Mouse (Mus musculus) heart, embryonic 12.5 days (tissue): ENCODE measurements around the gene Rasgrp3. TPM values are rescaled to one million over a fixed set of nuclear protein-coding genes. Genes with fewer than 3 reads are reported as not detected.

Experiments
- ATAC-seq: fragments of 200-750 bp; cut with Nextera tagmentation; 2 replicates; pipeline ENCODE4 v1.8.0; 2017; ENCODE audit warnings: moderate TSS enrichment, moderate library complexity; ENCODE audit not compliant: insufficient number of reproducible peaks, low FRiP score
- H3K27ac ChIP-seq: fragments of 300-500 bp; sonication (generic); 2 replicates; pipeline ENCODE4 v1.5.1; 2016; ENCODE audit warnings: mild to moderate bottlenecking, moderate library complexity; ENCODE audit not compliant: poor library complexity, severe bottlenecking
- H3K27me3 ChIP-seq: fragments of 300-500 bp; sonication (generic); replicated peaks from 2 replicates; pipeline ENCODE4 v1.6.1; 2016; ENCODE audit warnings: mild to moderate bottlenecking, moderate library complexity
- H3K36me3 ChIP-seq: fragments of 300-500 bp; sonication (generic); 2 replicates; pipeline ENCODE4 v1.6.1; 2016; ENCODE audit warnings: mild to moderate bottlenecking, moderate library complexity
- H3K4me1 ChIP-seq: fragments of 300-500 bp; sonication (generic); replicated peaks from 2 replicates; pipeline ENCODE4 v1.6.1; 2016; ENCODE audit warnings: mild to moderate bottlenecking
- H3K4me2 ChIP-seq: fragments of 300-500 bp; sonication (generic); 2 replicates; pipeline ENCODE4 v1.6.1; 2016; ENCODE audit warnings: mild to moderate bottlenecking, moderate library complexity
- H3K4me3 ChIP-seq: fragments of 300-500 bp; sonication (generic); 2 replicates; pipeline ENCODE4 v1.5.1; 2016; ENCODE audit warnings: mild to moderate bottlenecking
- H3K9ac ChIP-seq: fragments of 300-500 bp; sonication (generic); 2 replicates; pipeline ENCODE4 v1.6.1; 2016; ENCODE audit warnings: mild to moderate bottlenecking, moderate library complexity
- H3K9me3 ChIP-seq: fragments of 300-500 bp; sonication (generic); replicated peaks from 2 replicates; pipeline ENCODE4 v1.6.1; 2016; ENCODE audit warnings: mild to moderate bottlenecking, moderate library complexity
- WGBS: fragments of 180-500 bp; shearing (Covaris S2); methylation state at CpG from one replicate; pipeline ENCODE4 v1.1.7; 2016; 5-methylcytosine and 5-hydroxymethylcytosine counted together
- polyA plus RNA-seq: library from polyadenylated mRNA; unstranded; fragments of >200 nt; fragmentation: Nextera tagmentation; extraction: Ambion mirVana; gene quantifications from 2 replicates; pipeline ENCODE4 v1.2.1, GENCODE M21; 2016

Gene Rasgrp3
- polyA plus RNA-seq, 1 experiment from 2014 or later = 17.1 TPM

- Histone ChIP-seq H3K36me3 (peaks cover 35% of the 10 kb centered on the region), H3K4me2 (no peak overlapping the region), H3K9ac (no peak overlapping the region), H3K4me1 (peaks cover 11% of the 10 kb centered on the region), H3K9me3 (no peaks in the 10 kb centered on the region), H3K27ac (no peak overlapping the region), H3K4me3 (no peak overlapping the region), H3K27me3 (no peaks in the 10 kb centered on the region)
- WGBS = 87% methylated on average over 6 of the region's 6 CpGs
- no peak for ATAC-seq
These were observed 103.4 kb downstream of the Rasgrp3 start for GRCm38 (mm10) chr17:75539130-75539529.

GRCm38 (mm10) chr17:75539841-75540240 lies 104.1 kb downstream of the Rasgrp3 start:
- no peaks in the 10 kb centered on the region for H3K27me3 ChIP-seq
- peaks cover 41% of the 10 kb centered on the region for H3K36me3 ChIP-seq
- no peak overlapping the region for H3K27ac ChIP-seq
- H3K4me3 ChIP-seq = no peak overlapping the region
- H3K4me1 ChIP-seq = peaks cover 11% of the 10 kb centered on the region
- no peak overlapping the region for H3K9ac ChIP-seq
- no peak overlapping the region for H3K4me2 ChIP-seq
- H3K9me3 ChIP-seq = no peaks in the 10 kb centered on the region
- WGBS = 67% methylated on average over 5 of the region's 5 CpGs
- no peak for ATAC-seq

- no peaks in the 10 kb centered on the region for H3K27me3 ChIP-seq
- no peak for ATAC-seq
- peaks cover 20% of the 10 kb centered on the region for H3K4me1 ChIP-seq
- 29% methylated on average over 7 of the region's 7 CpGs for WGBS
- no peak overlapping the region for H3K4me2 ChIP-seq
- H3K27ac ChIP-seq = no peak overlapping the region
- no peaks in the 10 kb centered on the region for H3K9me3 ChIP-seq
- H3K4me3 ChIP-seq = no peak overlapping the region
- peaks cover 39% of the 10 kb centered on the region for H3K36me3 ChIP-seq
- no peak overlapping the region for H3K9ac ChIP-seq
These were observed 107.7 kb downstream of the Rasgrp3 start for GRCm38 (mm10) chr17:75543434-75543833.

- Histone ChIP-seq H3K27me3 (no peaks in the 10 kb centered on the region), H3K4me3 (no peak overlapping the region), H3K27ac (no peak overlapping the region), H3K9me3 (no peaks in the 10 kb centered on the region), H3K36me3 (peaks cover 33% of the 10 kb centered on the region), H3K4me2 (peak overlapping the region; percentile 12; the same call in 1 of the 2 replicates), H3K9ac (no peak overlapping the region), H3K4me1 (peaks cover 20% of the 10 kb centered on the region)
- ATAC-seq = no peak
- WGBS = 24% methylated on average over 7 of the region's 7 CpGs
These were observed 108.6 kb downstream of the Rasgrp3 start for GRCm38 (mm10) chr17:75544262-75544661.

- no peak for ATAC-seq
- H3K4me1 ChIP-seq = peaks cover 14% of the 10 kb centered on the region
- no peaks in the 10 kb centered on the region for H3K27me3 ChIP-seq
- WGBS = 37% methylated on average over 11 of the region's 11 CpGs
- peaks cover 17% of the 10 kb centered on the region for H3K36me3 ChIP-seq
- H3K27ac ChIP-seq = no peak overlapping the region
- no peaks in the 10 kb centered on the region for H3K9me3 ChIP-seq
- peak overlapping the region; percentile 96 for H3K4me3 ChIP-seq
- peak overlapping the region; percentile 78 for H3K4me2 ChIP-seq
- peak overlapping the region; percentile 93 for H3K9ac ChIP-seq
These were observed 115.2 kb downstream of the Rasgrp3 start for GRCm38 (mm10) chr17:75550771-75551413.

- H3K4me3 ChIP-seq = peak within 1 kb of the TSS; percentile 96
- peak within 1 kb of the TSS; percentile 69 for H3K27ac ChIP-seq
- peaks cover 10% of the 10 kb centered on the region for H3K36me3 ChIP-seq
- ATAC-seq = peak; percentile 99
- under 1% methylated on average over 56 of the region's 56 CpGs for WGBS
- H3K4me1 ChIP-seq = peaks cover 14% of the 10 kb centered on the region
- H3K9ac ChIP-seq = peak within 1 kb of the TSS; percentile 93
- no peaks in the 10 kb centered on the region for H3K9me3 ChIP-seq
- H3K4me2 ChIP-seq = peak within 1 kb of the TSS; percentile 78
- no peaks in the 10 kb centered on the region for H3K27me3 ChIP-seq
These were observed 116.1 kb downstream of the Rasgrp3 start, which contains the start of gene Fam98a for GRCm38 (mm10) chr17:75551512-75552400. Gene Fam98a (minus strand): TSS chr17:75551946.

- H3K4me3 ChIP-seq = no peak overlapping the region
- H3K27ac ChIP-seq = no peak overlapping the region
- no peak overlapping the region for H3K4me2 ChIP-seq
- 62% methylated on average over 3 of the region's 3 CpGs for WGBS
- H3K9me3 ChIP-seq = peaks cover 5% of the 10 kb centered on the region
- ATAC-seq = no peak
- no peaks in the 10 kb centered on the region for H3K4me1 ChIP-seq
- H3K36me3 ChIP-seq = no peaks in the 10 kb centered on the region
- H3K9ac ChIP-seq = no peak overlapping the region
- H3K27me3 ChIP-seq = no peaks in the 10 kb centered on the region
These were observed 121.3 kb downstream of the Rasgrp3 start for GRCm38 (mm10) chr17:75557031-75557430.

GRCm38 (mm10) chr17:75558041-75558440 lies 122.3 kb downstream of the Rasgrp3 start:
- Histone ChIP-seq H3K9me3 (peaks cover 6% of the 10 kb centered on the region), H3K9ac (no peak overlapping the region), H3K4me1 (no peaks in the 10 kb centered on the region), H3K27me3 (no peaks in the 10 kb centered on the region), H3K4me2 (no peak overlapping the region), H3K4me3 (no peak overlapping the region), H3K27ac (no peak overlapping the region), H3K36me3 (no peaks in the 10 kb centered on the region)
- WGBS = 89% methylated on average over 2 of the region's 2 CpGs
- ATAC-seq = no peak

- ATAC-seq = no peak
- WGBS = 38% methylated on average over 7 of the region's 7 CpGs
These were observed 139.9 kb downstream of the Rasgrp3 start for GRCm38 (mm10) chr17:75575608-75576007.

More at GRCm38 (mm10) chr17:75575608-75576007, 139.9 kb downstream of the Rasgrp3 start:
- no peak overlapping the region for H3K4me3 ChIP-seq
- H3K27ac ChIP-seq = no peak overlapping the region
- no peaks in the 10 kb centered on the region for H3K36me3 ChIP-seq
- H3K4me2 ChIP-seq = no peak overlapping the region
- H3K27me3 ChIP-seq = no peaks in the 10 kb centered on the region
- H3K9ac ChIP-seq = no peak overlapping the region
- H3K9me3 ChIP-seq = no peaks in the 10 kb centered on the region
- no peaks in the 10 kb centered on the region for H3K4me1 ChIP-seq
